Mouse (Mus musculus): ENCODE results near the gene Milr1. TPM values are rescaled to one million over a fixed set of nuclear protein-coding genes. Genes with fewer than 3 reads are reported as not detected.
"Not testable (repeated sequence)": the region's sequence is repeated elsewhere in the genome, so short reads cannot be mapped to it uniquely, and the experiment has no call there.

Gene Milr1
- polyA plus RNA-seq, 1 experiment from 2014 or later, result 2.7 TPM

GRCm38 (mm10) chr11:106778589-106779387 lies 27.8 kb downstream of the Milr1 start:
- Histone ChIP-seq H3K9me3 (replicated peaks) (no peaks in the 10 kb centered on the region), H3K4me1 (peaks cover 51% of the 10 kb centered on the region), H3K4me3 (peak overlapping the region; percentile 80), H3K9ac (peak overlapping the region; percentile 89), H3K36me3 (peaks cover 76% of the 10 kb centered on the region), H3K27ac (peak overlapping the region; percentile 96), H3K4me2 (peak overlapping the region; percentile 87), H3K27me3 (replicated peaks) (no peaks in the 10 kb centered on the region)
- under 1% methylated on average over 39 of the region's 39 CpGs for WGBS (ENCODE audit: insufficient replicate concordance)
- ATAC-seq, result peak; percentile 77

GRCm38 (mm10) chr11:106779388-106780088 lies 28.5 kb downstream of the Milr1 start, which contains the start of gene Polg2:
Polg2 (minus strand) TSS chr11:106779537.
- Histone ChIP-seq H3K4me3 (peak within 1 kb of the TSS; percentile 80), H3K4me2 (peak within 1 kb of the TSS; percentile 87), H3K27me3 (replicated peaks) (no peaks in the 10 kb centered on the region), H3K9me3 (replicated peaks) (no peaks in the 10 kb centered on the region), H3K27ac (peak within 1 kb of the TSS; percentile 96), H3K9ac (peak within 1 kb of the TSS; percentile 89), H3K4me1 (peaks cover 57% of the 10 kb centered on the region), H3K36me3 (peaks cover 76% of the 10 kb centered on the region)
- peak; percentile 99 for ATAC-seq
- WGBS (ENCODE audit: insufficient replicate concordance), result 2% methylated on average over 30 of the region's 30 CpGs

DNA sequence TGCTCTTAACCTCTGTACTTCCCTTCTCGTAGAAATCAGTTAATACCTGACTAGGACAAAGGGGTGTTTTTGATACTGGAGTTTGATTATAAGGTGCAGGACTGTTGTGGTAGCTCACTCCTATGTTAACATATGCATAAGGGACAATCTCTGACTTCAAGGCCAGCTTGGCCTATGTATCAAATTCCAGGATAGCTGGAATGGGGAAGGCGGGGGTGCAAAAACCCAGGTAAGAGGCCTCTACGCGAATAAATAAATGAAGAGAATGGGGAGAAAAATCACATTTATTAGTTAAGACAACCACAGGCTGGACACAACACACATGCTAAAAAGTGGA lies 29.0 kb downstream of the Milr1 start:
- peaks cover 76% of the 10 kb centered on the region for H3K36me3 ChIP-seq
- peak overlapping the region; percentile 96 for H3K27ac ChIP-seq
- H3K9me3 ChIP-seq (replicated peaks), result no peaks in the 10 kb centered on the region
- 69% methylated on average over 4 of the region's 4 CpGs for WGBS (ENCODE audit: insufficient replicate concordance)
- no peaks in the 10 kb centered on the region for H3K27me3 ChIP-seq (replicated peaks)
- ATAC-seq, result no peak
- peak overlapping the region; percentile 80 for H3K4me3 ChIP-seq
- peak overlapping the region; percentile 87 for H3K4me2 ChIP-seq
- peaks cover 60% of the 10 kb centered on the region for H3K4me1 ChIP-seq
- H3K9ac ChIP-seq, result peak overlapping the region; percentile 89

- peaks cover 76% of the 10 kb centered on the region for H3K36me3 ChIP-seq
- H3K4me3 ChIP-seq, result 0 out of 2 replicates have a peak overlapping the region, but pooled peaks have one; percentile 7
- ATAC-seq, result no peak
- peak overlapping the region; percentile 96 for H3K27ac ChIP-seq
- peaks cover 67% of the 10 kb centered on the region for H3K4me1 ChIP-seq
- H3K27me3 ChIP-seq (replicated peaks), result no peaks in the 10 kb centered on the region
- H3K9me3 ChIP-seq (replicated peaks), result no peaks in the 10 kb centered on the region
- H3K4me2 ChIP-seq, result peak overlapping the region; percentile 87
- H3K9ac ChIP-seq, result peak overlapping the region; percentile 89; the same call in 1 of the 2 replicates
- 83% methylated on average over 6 of the region's 6 CpGs for WGBS (ENCODE audit: insufficient replicate concordance)
Observed at GRCm38 (mm10) chr11:106780590-106781220, 29.7 kb downstream of the Milr1 start.

DNA sequence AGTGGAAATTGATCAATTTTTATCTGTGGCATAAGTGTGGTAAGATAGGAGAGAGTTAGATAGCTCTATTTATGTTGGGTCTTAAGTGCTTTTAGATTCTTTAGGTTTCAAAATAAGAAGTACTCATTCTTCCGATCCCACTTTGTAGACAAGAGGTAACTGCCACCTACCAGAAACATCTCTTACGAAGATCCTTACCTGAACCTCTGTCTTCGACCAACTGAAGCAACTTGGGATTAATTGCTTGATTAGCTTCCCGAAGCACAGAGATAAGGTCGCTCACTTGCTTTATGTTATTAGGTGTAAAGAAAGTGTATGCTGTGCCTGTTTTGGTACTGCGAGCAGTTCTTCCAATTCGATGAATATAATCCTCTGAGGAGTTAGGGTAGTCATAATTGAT lies 31.2 kb downstream of the Milr1 start:
- H3K4me1 ChIP-seq, result peaks cover 68% of the 10 kb centered on the region

DNA sequence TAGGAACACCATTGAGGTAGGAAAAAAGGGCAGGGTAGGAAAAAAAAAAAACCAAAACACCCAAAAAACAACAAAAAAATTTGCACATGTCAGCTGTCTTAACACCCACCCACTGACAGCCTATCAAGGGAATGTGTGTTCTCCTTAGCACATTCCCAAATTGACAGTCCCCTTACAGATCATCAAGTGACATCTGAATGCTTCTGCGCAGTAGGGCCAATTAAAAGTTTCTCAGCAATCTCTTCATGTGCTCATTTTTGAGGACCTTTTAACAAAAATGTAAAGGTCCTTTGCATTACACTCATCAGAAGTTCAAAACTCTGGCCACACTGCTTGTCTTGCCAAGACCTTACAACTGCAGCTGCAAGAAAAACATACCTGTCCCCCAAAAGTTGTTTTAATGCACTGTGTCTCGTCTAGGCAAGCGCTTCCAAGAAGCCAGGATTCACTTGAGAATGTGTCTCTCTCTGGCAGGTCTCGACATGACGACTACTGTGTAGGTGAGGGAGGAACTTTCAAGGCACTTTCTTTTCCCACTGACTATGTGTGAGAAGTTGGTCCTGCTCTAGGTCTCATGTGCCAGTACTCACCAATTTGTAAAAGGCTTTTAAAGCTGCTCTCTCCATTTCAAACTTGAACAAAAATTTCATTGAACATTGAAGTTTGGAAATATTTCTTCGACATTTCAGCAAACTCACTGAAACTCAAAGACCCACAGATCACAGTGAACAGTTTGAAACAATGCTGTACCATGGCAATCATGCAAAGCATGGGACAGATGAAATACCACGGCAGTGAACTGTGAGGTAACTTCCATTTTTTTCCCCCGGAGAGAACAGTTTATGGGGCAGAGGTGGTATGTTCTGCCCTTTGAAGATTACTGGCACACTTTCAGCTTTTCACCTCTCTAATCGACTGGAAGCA lies 32.1 kb downstream of the Milr1 start:
- Histone ChIP-seq H3K36me3 (peaks cover 77% of the 10 kb centered on the region), H3K4me1 (peaks cover 60% of the 10 kb centered on the region), H3K9me3 (replicated peaks) (no peaks in the 10 kb centered on the region), H3K4me2 (no peak overlapping the region), H3K9ac (no peak overlapping the region), H3K27me3 (replicated peaks) (no peaks in the 10 kb centered on the region), H3K4me3 (no peak overlapping the region), H3K27ac (peak overlapping the region; percentile 41; the same call in 1 of the 2 replicates)
- no peak for ATAC-seq
- WGBS (ENCODE audit: insufficient replicate concordance), result 87% methylated on average over 9 of the region's 9 CpGs

More for the DNA sequence above, 31.2 kb downstream of the Milr1 start:
- not testable (repeated sequence) for ATAC-seq; H3K27ac ChIP-seq; H3K4me3 ChIP-seq; H3K4me2 ChIP-seq; H3K27me3 ChIP-seq (replicated peaks); H3K9me3 ChIP-seq (replicated peaks); H3K9ac ChIP-seq
- WGBS (ENCODE audit: insufficient replicate concordance), result 87% methylated on average over 7 of the region's 7 CpGs
- peaks cover 78% of the 10 kb centered on the region for H3K36me3 ChIP-seq

DNA sequence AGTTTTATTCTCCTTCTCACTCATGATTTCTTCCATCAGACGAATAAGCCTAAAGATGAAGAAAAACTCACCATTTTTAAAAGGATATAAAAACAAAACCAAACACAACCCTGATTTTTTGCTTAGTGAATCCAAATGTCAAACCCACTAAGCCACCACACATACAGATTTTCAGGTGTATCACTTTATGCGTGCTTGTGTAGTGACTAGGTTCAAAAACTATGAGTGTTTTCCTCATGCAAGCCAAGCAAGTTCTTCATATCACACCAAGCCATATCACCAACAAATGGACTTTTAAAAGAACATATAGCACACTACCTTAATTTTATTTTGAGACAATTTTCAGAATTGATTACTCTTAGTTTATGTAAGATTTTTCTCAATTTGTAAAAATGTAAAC lies 33.5 kb downstream of the Milr1 start:
- Histone ChIP-seq H3K36me3 (peaks cover 77% of the 10 kb centered on the region), H3K9me3 (replicated peaks) (no peaks in the 10 kb centered on the region), H3K27ac (no peak overlapping the region), H3K27me3 (replicated peaks) (no peaks in the 10 kb centered on the region), H3K4me1 (peaks cover 57% of the 10 kb centered on the region), H3K4me2 (no peak overlapping the region), H3K4me3 (no peak overlapping the region), H3K9ac (no peak overlapping the region)
- WGBS (ENCODE audit: insufficient replicate concordance), result 82% methylated on average over 2 of the region's 2 CpGs
- ATAC-seq, result no peak

DNA sequence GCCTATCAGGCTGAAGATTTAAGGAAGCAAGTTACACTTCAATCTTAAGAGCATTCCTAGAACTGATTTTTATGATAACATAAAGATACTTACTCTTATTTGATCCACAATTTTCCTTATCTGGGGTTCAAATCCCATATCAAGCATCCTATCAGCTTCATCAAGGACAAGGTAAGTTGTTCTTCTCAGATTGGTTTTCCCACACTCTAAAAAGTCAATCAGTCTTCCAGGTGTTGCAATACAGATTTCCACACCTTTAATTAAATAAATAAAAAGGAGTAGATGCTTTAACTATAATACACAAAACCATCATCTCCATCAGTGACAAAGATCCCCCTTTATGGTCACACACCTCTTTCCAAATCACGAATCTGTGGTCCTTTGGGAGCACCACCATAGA lies 34.0 kb downstream of the Milr1 start:
- Histone ChIP-seq H3K4me2 (no peak overlapping the region), H3K27ac (no peak overlapping the region), H3K4me1 (peaks cover 53% of the 10 kb centered on the region), H3K4me3 (no peak overlapping the region), H3K9ac (peak overlapping the region; percentile 19; the same call in 1 of the 2 replicates), H3K9me3 (replicated peaks) (no peaks in the 10 kb centered on the region), H3K36me3 (peaks cover 75% of the 10 kb centered on the region), H3K27me3 (replicated peaks) (no peaks in the 10 kb centered on the region)
- 72% methylated on average over 1 of the region's 1 CpGs for WGBS (ENCODE audit: insufficient replicate concordance)
- ATAC-seq, result no peak

- H3K9ac ChIP-seq, result peak overlapping the region; percentile 99
- H3K27ac ChIP-seq, result peak overlapping the region; percentile 99
- peaks cover 60% of the 10 kb centered on the region for H3K36me3 ChIP-seq
- peak; percentile 34 for ATAC-seq
- peak overlapping the region; percentile 80 for H3K4me2 ChIP-seq
- H3K4me1 ChIP-seq, result peaks cover 49% of the 10 kb centered on the region
- peak overlapping the region; percentile 83 for H3K4me3 ChIP-seq
- WGBS (ENCODE audit: insufficient replicate concordance), result under 1% methylated on average over 65 of the region's 65 CpGs
- H3K27me3 ChIP-seq (replicated peaks), result no peaks in the 10 kb centered on the region
- no peaks in the 10 kb centered on the region for H3K9me3 ChIP-seq (replicated peaks)
Observed at GRCm38 (mm10) chr11:106787131-106788025, 36.4 kb downstream of the Milr1 start.

GRCm38 (mm10) chr11:106788026-106788774 lies 37.2 kb downstream of the Milr1 start:
- Histone ChIP-seq H3K9ac (peak overlapping the region; percentile 99), H3K9me3 (replicated peaks) (no peaks in the 10 kb centered on the region), H3K27ac (peak overlapping the region; percentile 99), H3K36me3 (peaks cover 60% of the 10 kb centered on the region), H3K4me2 (peak overlapping the region; percentile 80), H3K27me3 (replicated peaks) (no peaks in the 10 kb centered on the region), H3K4me1 (peaks cover 44% of the 10 kb centered on the region), H3K4me3 (peak overlapping the region; percentile 83)
- 2% methylated on average over 74 of the region's 79 CpGs for WGBS (ENCODE audit: insufficient replicate concordance)
- peak; percentile 80 for ATAC-seq

Data from liver, embryonic 12.5 days (tissue).